Mouse (Mus musculus): ENCODE results near the gene Tanc1. TPM values are rescaled to one million over a fixed set of nuclear protein-coding genes. Genes with fewer than 3 reads are reported as not detected.
A peak's percentile ranks its signal among the peaks of the same experiment; 100 is the strongest.

Tanc1 gene
- polyA plus RNA-seq, 1 experiment from 2014 or later = 4.9 TPM

DNA sequence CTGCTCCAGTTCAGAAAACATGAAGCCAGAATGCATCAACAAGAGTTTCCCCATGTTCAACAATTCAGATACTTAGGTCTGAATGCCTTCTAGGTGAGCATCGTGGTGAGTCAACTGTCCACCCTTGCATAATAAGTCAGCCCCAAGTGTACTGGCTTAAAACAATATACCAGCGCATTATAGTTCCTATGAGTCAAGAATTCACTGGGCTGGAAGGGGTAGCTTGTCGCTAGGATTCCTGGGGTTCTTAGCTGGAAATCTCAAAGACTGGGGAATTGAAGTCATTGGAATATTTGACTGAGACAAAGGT is 23.8 kb upstream of the Tanc1 start:
- Histone ChIP-seq H3K27ac (ENCODE audit: low read depth, low read length) (no peak overlapping the region), H3K4me2 (ENCODE audit: low read length) (no peak overlapping the region), H3K36me3 (ENCODE audit: control insufficient read depth, insufficient read depth, low read length) (no peaks in the 10 kb centered on the region), H3K4me1 (ENCODE audit: control insufficient read depth, insufficient read depth, low read length) (peaks cover 7% of the 10 kb centered on the region; the same call in 1 of the 2 replicates), H3K27me3 (replicated peaks; ENCODE audit: control insufficient read depth, insufficient read depth, low read length) (no peaks in the 10 kb centered on the region), H3K9ac (ENCODE audit: low read length) (no peak overlapping the region), H3K4me3 (ENCODE audit: low read depth, low read length) (no peak overlapping the region), H3K9me3 (replicated peaks; ENCODE audit: control insufficient read depth, low read length) (no peaks in the 10 kb centered on the region)
- 47% methylated on average over 3 of the region's 3 CpGs for WGBS
- DNase-seq (ENCODE audit: low spot score) (no peak), ATAC-seq (no peak)

DNA sequence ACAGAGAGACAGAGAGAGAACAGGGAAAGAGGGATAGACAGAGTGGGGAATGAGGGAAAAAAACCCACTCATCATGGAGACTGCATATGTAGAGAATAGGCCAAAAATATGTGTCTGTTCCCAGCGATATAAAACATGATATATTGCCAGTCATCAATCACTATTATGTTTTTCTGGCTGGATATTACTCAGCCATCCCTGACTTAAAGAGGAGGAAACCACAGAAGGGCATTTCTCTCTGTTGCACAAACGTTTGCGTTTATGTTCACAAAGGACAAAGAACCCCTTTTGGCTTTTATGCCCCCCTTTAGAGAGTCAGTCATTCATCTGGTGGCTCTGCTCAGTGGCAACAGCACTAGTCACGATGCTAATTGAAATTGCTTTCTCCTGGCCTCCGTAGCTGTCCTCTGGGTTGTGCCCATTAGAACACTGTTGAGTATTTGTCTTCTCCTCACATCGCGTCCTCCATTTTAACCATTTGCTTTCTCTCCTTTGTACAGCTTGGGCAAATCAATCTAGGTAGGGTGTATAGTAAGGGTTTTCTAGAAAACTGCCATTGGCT is 18.4 kb upstream of the Tanc1 start:
- WGBS = 42% methylated on average over 7 of the region's 7 CpGs
- no peaks in the 10 kb centered on the region for H3K27me3 ChIP-seq (replicated peaks; ENCODE audit: control insufficient read depth, insufficient read depth, low read length)
- no peak overlapping the region for H3K4me3 ChIP-seq (ENCODE audit: low read depth, low read length)
- ATAC-seq (no peak), DNase-seq (ENCODE audit: low spot score) (no peak)
- H3K36me3 ChIP-seq (ENCODE audit: control insufficient read depth, insufficient read depth, low read length) = no peaks in the 10 kb centered on the region
- peaks cover 5% of the 10 kb centered on the region; the same call in 1 of the 2 replicates for H3K4me1 ChIP-seq (ENCODE audit: control insufficient read depth, insufficient read depth, low read length)
- H3K9me3 ChIP-seq (replicated peaks; ENCODE audit: control insufficient read depth, low read length) = no peaks in the 10 kb centered on the region
- no peak overlapping the region for H3K9ac ChIP-seq (ENCODE audit: low read length)
- no peak overlapping the region for H3K4me2 ChIP-seq (ENCODE audit: low read length)
- H3K27ac ChIP-seq (ENCODE audit: low read depth, low read length) = no peak overlapping the region

DNA sequence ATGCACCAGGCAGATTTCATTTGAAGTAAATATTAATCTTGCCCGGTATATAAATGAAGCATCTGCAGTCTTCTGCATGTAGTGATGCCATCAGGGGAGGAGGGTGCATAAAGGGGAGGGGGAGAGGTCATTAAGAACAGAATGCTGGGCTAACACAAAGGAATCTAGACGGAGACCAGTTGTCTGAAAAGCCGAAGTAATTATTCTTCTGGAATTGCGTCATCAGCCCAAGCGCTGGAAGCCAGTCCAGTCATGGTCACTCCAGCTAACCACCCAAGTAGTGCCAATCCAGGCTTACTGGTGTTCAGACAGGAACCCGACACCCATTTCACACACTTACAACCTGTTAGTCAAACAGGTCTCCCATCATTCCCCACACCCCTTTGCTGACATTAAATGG is 17.7 kb upstream of the Tanc1 start:
- no peak overlapping the region for H3K4me2 ChIP-seq (ENCODE audit: low read length)
- H3K9me3 ChIP-seq (replicated peaks; ENCODE audit: control insufficient read depth, low read length) = no peaks in the 10 kb centered on the region
- no peaks in the 10 kb centered on the region for H3K27me3 ChIP-seq (replicated peaks; ENCODE audit: control insufficient read depth, insufficient read depth, low read length)
- 32% methylated on average over 6 of the region's 6 CpGs for WGBS
- peaks cover 10% of the 10 kb centered on the region; the same call in 1 of the 2 replicates for H3K4me1 ChIP-seq (ENCODE audit: control insufficient read depth, insufficient read depth, low read length)
- H3K4me3 ChIP-seq (ENCODE audit: low read depth, low read length) = no peak overlapping the region
- DNase-seq (ENCODE audit: low spot score) = no peak
- no peak overlapping the region for H3K9ac ChIP-seq (ENCODE audit: low read length)
- H3K27ac ChIP-seq (ENCODE audit: low read depth, low read length) = no peak overlapping the region
- ATAC-seq = no peak
- no peaks in the 10 kb centered on the region for H3K36me3 ChIP-seq (ENCODE audit: control insufficient read depth, insufficient read depth, low read length)

DNA sequence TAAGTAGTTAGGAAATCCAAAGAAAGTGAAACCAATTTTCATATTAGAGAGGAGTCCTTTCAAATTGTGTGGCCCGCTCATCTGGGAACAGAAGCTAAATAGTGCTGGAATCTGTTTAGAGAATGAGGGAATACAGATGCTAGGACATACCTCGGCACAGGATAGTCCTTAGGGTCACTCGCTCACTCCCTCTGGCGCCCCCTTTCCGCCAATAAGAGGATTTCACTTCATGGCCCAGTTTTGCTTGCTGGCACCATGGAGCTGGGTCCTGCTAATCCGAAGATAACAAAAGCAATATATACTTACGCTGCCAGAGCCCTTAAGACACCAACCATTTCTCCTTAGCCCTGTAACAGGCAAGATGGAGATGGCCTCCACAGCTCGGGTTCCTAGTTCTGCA is 15.3 kb upstream of the Tanc1 start:
- H3K9ac ChIP-seq (ENCODE audit: low read length) = no peak overlapping the region
- no peaks in the 10 kb centered on the region for H3K27me3 ChIP-seq (replicated peaks; ENCODE audit: control insufficient read depth, insufficient read depth, low read length)
- H3K4me1 ChIP-seq (ENCODE audit: control insufficient read depth, insufficient read depth, low read length) = peaks cover 16% of the 10 kb centered on the region; the same call in 1 of the 2 replicates
- no peaks in the 10 kb centered on the region for H3K36me3 ChIP-seq (ENCODE audit: control insufficient read depth, insufficient read depth, low read length)
- H3K9me3 ChIP-seq (replicated peaks; ENCODE audit: control insufficient read depth, low read length) = no peaks in the 10 kb centered on the region
- ATAC-seq (no peak), DNase-seq (ENCODE audit: low spot score) (no peak)
- no peak overlapping the region for H3K4me3 ChIP-seq (ENCODE audit: low read depth, low read length)
- H3K27ac ChIP-seq (ENCODE audit: low read depth, low read length) = no peak overlapping the region
- 66% methylated on average over 8 of the region's 8 CpGs for WGBS
- H3K4me2 ChIP-seq (ENCODE audit: low read length) = no peak overlapping the region

DNA sequence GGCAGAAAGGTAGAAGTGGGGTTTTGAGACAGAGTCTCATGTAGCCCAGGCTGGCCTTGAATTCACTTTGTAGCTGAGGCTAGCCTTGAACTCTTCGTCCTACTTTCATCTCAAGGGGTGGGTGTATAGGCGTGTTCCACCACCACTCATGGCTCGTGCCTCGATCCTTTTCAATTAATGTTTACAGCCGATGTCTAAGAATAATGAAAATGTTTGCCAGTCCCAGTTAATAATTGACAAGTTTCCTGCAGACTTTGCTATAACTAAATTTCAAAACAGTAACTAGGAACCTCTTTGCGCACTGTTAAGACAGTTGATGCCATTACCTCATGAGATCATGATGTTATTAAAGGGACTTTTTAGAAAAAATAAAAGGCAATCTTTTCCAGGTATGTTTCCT is 13.6 kb upstream of the Tanc1 start:
- Histone ChIP-seq H3K9me3 (replicated peaks; ENCODE audit: control insufficient read depth, low read length) (no peaks in the 10 kb centered on the region), H3K4me1 (ENCODE audit: control insufficient read depth, insufficient read depth, low read length) (peaks cover 16% of the 10 kb centered on the region; the same call in 1 of the 2 replicates), H3K4me3 (ENCODE audit: low read depth, low read length) (no peak overlapping the region), H3K27me3 (replicated peaks; ENCODE audit: control insufficient read depth, insufficient read depth, low read length) (no peaks in the 10 kb centered on the region), H3K36me3 (ENCODE audit: control insufficient read depth, insufficient read depth, low read length) (no peaks in the 10 kb centered on the region), H3K4me2 (ENCODE audit: low read length) (no peak overlapping the region), H3K9ac (ENCODE audit: low read length) (no peak overlapping the region), H3K27ac (ENCODE audit: low read depth, low read length) (no peak overlapping the region)
- no peak for DNase-seq (ENCODE audit: low spot score)
- ATAC-seq = no peak
- WGBS = 85% methylated on average over 6 of the region's 6 CpGs

DNA sequence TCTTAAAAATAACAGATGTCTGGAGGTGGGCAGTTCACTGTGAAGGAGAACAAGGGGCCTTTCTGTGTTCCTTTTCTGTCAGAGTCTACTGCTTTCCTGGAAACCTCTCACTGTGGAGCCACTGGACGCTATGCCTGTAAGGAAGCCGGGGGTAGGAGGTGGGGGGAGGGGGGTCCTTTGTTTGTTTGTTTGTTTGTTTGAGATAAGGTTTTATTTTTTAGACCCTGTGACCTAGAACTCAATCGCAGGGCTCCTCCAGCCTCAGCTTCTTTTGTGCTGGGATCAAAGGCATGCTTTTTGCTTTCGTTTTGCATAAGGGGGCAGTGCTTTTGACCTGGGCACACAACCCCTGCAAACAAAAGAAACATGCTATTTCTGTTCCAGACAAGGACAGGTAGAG is 12.9 kb upstream of the Tanc1 start:
- no peak for ATAC-seq
- H3K27ac ChIP-seq (ENCODE audit: low read depth, low read length) = no peak overlapping the region
- DNase-seq (ENCODE audit: low spot score) = no peak

DNA sequence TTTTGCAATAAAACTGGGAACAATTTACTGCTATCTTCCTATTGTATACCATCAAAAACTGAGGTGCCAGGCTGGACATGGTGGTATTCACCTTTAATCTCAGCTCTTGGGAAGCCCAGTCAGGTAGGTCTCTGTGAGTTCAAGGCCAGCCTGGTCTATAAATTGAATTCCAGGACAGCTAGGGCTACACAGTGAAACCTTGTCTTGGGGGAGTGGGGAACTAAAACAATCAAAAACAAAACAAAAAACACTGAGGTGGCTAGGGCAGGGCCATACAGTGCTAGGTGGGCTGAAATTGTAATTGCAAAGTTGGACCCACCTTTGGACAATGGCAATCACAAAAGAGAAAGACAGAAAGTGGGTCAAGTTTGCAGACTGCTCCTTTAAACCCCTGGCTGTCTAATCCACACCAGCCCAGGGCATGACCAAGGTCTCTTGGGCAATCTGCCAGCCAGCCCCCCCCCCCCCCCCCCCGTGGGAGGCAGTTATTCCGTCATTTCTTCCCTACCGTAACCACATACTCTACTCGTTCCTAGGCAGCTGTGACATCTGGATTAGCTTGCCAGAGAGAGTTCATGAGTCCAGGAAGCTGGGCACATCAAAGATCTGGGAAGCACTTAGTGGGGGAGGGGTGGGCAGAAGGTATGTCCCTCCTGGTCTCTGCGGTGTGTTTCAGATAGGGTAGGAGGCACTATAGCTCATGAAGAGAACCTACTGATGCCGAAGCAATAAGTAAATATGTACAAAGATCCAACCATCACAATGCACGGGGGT is 12.3 kb upstream of the Tanc1 start:
- Histone ChIP-seq H3K9ac (ENCODE audit: low read length) (no peak overlapping the region), H3K4me2 (ENCODE audit: low read length) (peak overlapping the region; percentile 0; the same call in 1 of the 2 replicates), H3K4me1 (ENCODE audit: control insufficient read depth, insufficient read depth, low read length) (peaks cover 11% of the 10 kb centered on the region; the same call in 1 of the 2 replicates), H3K27ac (ENCODE audit: low read depth, low read length) (no peak overlapping the region), H3K27me3 (replicated peaks; ENCODE audit: control insufficient read depth, insufficient read depth, low read length) (no peaks in the 10 kb centered on the region), H3K4me3 (ENCODE audit: low read depth, low read length) (no peak overlapping the region), H3K36me3 (ENCODE audit: control insufficient read depth, insufficient read depth, low read length) (no peaks in the 10 kb centered on the region), H3K9me3 (replicated peaks; ENCODE audit: control insufficient read depth, low read length) (no peaks in the 10 kb centered on the region)
- DNase-seq (ENCODE audit: low spot score) (peak; percentile 44), ATAC-seq (peak; percentile 57)
- WGBS = 25% methylated on average over 6 of the region's 7 CpGs

More for the DNA sequence above, 12.9 kb upstream of the Tanc1 start:
- Histone ChIP-seq H3K27me3 (replicated peaks; ENCODE audit: control insufficient read depth, insufficient read depth, low read length) (no peaks in the 10 kb centered on the region), H3K4me2 (ENCODE audit: low read length) (no peak overlapping the region), H3K9ac (ENCODE audit: low read length) (no peak overlapping the region), H3K4me1 (ENCODE audit: control insufficient read depth, insufficient read depth, low read length) (peaks cover 12% of the 10 kb centered on the region; the same call in 1 of the 2 replicates), H3K4me3 (ENCODE audit: low read depth, low read length) (no peak overlapping the region), H3K36me3 (ENCODE audit: control insufficient read depth, insufficient read depth, low read length) (no peaks in the 10 kb centered on the region), H3K9me3 (replicated peaks; ENCODE audit: control insufficient read depth, low read length) (no peaks in the 10 kb centered on the region)
- 20% methylated on average over 4 of the region's 4 CpGs for WGBS

DNA sequence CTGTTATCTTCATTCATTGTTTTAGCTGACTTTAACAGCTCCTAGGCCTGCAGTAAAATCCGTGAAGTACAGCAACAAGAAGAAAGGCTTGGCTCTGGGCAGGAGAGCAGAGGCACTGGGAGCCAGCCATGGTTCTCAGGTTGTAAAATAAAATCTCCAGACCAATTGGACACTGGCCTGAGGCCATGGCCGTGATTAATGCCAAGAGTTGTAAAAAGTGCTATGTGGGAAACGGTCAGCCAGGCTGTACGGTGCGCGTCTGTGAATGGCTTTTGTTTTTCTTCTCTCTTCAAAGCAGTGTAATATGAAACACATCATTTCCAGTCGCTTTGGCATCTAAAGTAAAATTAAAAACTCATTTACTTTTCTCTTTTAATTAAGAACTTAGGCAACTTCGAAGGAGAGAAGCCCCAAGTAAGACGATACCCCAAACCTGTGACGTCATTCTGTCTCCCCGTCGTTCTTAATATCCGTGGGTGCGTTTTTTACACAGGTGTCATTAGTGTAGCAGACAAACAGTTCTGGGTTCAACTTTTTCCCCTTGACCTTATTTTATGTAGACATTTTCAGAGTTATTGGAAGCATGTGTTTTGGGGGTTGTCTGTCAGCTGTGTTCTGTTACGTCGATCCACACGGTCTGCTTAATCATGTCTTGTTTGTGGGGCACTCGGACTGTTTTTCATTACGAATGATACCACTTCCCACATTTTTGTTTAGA is 11.6 kb upstream of the Tanc1 start:
- Histone ChIP-seq H3K9ac (ENCODE audit: low read length) (no peak overlapping the region), H3K27ac (ENCODE audit: low read depth, low read length) (no peak overlapping the region), H3K4me3 (ENCODE audit: low read depth, low read length) (no peak overlapping the region), H3K36me3 (ENCODE audit: control insufficient read depth, insufficient read depth, low read length) (no peaks in the 10 kb centered on the region), H3K4me2 (ENCODE audit: low read length) (peak overlapping the region; percentile 0; the same call in 1 of the 2 replicates), H3K4me1 (ENCODE audit: control insufficient read depth, insufficient read depth, low read length) (peaks cover 11% of the 10 kb centered on the region; the same call in 1 of the 2 replicates), H3K9me3 (replicated peaks; ENCODE audit: control insufficient read depth, low read length) (no peaks in the 10 kb centered on the region), H3K27me3 (replicated peaks; ENCODE audit: control insufficient read depth, insufficient read depth, low read length) (no peaks in the 10 kb centered on the region)
- ATAC-seq (peak; percentile 66), DNase-seq (ENCODE audit: low spot score) (peak; percentile 59)
- 44% methylated on average over 19 of the region's 19 CpGs for WGBS

Measured in forebrain, embryonic 14.5 days (tissue).